Mouse (Mus musculus) bone marrow macrophage, adult 2 months (primary cell): Measurements from ENCODE around the gene Gm17332.

Source experiments
- CTCF ChIP-seq: IDR thresholded peaks from 2 replicates; pipeline ENCODE4 v1.5.1; 2012; ENCODE audit warnings: low read depth, mild to moderate bottlenecking, low read length, moderate library complexity
- POLR2A ChIP-seq: IDR thresholded peaks from 2 replicates; pipeline ENCODE4 v1.6.1; 2012; ENCODE audit warnings: mild to moderate bottlenecking, low read depth, low read length, borderline replicate concordance

DNA sequence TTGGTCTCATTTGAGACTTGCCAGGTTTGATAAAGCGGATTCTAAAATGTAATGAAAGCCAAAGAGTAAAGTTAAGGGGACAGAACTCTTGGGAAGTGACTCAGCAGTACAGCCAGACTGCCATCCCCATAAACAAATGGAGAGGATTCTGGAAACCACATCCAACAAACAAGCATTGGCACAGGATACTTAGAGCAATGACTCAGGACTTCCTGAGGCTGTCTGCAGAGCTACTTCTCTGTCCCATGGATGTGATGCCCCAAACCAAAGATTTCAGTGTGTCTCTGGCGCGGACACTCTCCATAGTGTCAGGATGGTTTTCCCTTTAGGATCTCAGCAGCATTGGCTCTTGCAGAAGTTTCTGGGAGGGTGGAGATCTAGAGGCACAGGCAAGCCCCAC lies 25.2 kb downstream of the Gm17332 start:
- TF ChIP-seq CTCF: no peak
- no peak for TF ChIP-seq POLR2A
